15 mouse cellular contexts compared by ENCODE assay signal in genomic region chr12:37310786-37311185, GRCm38 (mm10).
"Had no signal": no experiment of that assay in that cellular context is flagged by ENCODE, and none has a peak within 500 bp of the region (broad histone marks: within the 10 kb centered on the region; RNA-seq: fewer than 3 reads in every experiment).

No protein-coding gene starts in this region.

- H3K27ac ChIP-seq: kidney, embryonic 15.5 days; limb, embryonic 15.5 days; liver, embryonic 12.5 days; macrophage; midbrain, embryonic 12.5 days; neural tube, embryonic 12.5 days had no signal

- H3K27me3 ChIP-seq: kidney, embryonic 15.5 days; limb, embryonic 15.5 days; liver, embryonic 12.5 days; megakaryocyte, embryonic 14.5 days; midbrain, embryonic 12.5 days; neural tube, embryonic 12.5 days had no signal

- H3K4me3 ChIP-seq: kidney, embryonic 15.5 days; limb, embryonic 15.5 days; liver, embryonic 12.5 days; megakaryocyte, embryonic 14.5 days; midbrain, embryonic 12.5 days; myocyte; neural tube, embryonic 12.5 days had no signal

- H3K9me3 ChIP-seq: kidney, embryonic 15.5 days; limb, embryonic 15.5 days; liver, embryonic 12.5 days; megakaryocyte, embryonic 14.5 days; midbrain, embryonic 12.5 days; neural tube, embryonic 12.5 days had no signal

- H3K4me2 ChIP-seq: kidney, embryonic 15.5 days; limb, embryonic 15.5 days; liver, embryonic 12.5 days; lung, embryonic 14.5 days; midbrain, embryonic 12.5 days; neural tube, embryonic 12.5 days had no signal

- ATAC-seq: liver, embryonic 12.5 days had no signal

- H3K36me3 ChIP-seq: kidney, embryonic 15.5 days; limb, embryonic 15.5 days; liver, embryonic 12.5 days; midbrain, embryonic 12.5 days; neural tube, embryonic 12.5 days had no signal

- DNase-seq: kidney, adult 2 months; kidney, postnatal 14 days; left cerebral cortex, postnatal 4 days; lung, embryonic 14.5 days; lung, postnatal 10 days; right cerebral cortex, postnatal 14 days; thymus, postnatal 36 days had no signal

- H3K9ac ChIP-seq: kidney, embryonic 15.5 days; limb, embryonic 15.5 days; liver, embryonic 12.5 days; lung, embryonic 14.5 days; midbrain, embryonic 12.5 days; neural tube, embryonic 12.5 days had no signal

- H3K4me1 ChIP-seq: kidney, embryonic 15.5 days; limb, embryonic 15.5 days; liver, embryonic 12.5 days; megakaryocyte, embryonic 14.5 days; midbrain, embryonic 12.5 days; neural tube, embryonic 12.5 days had no signal
